Mouse (Mus musculus) cortical plate, adult 2 months (tissue): ENCODE data around the gene Tbx19. TPM values are rescaled to one million over a fixed set of nuclear protein-coding genes. Genes with fewer than 3 reads are reported as not detected.

ENCODE experiments used
- H3K27ac ChIP-seq: fragments of 200-500 bp; 2 replicates; pipeline ENCODE4 v1.5.1; 2012; ENCODE audit warnings: low read length, control low read depth, inconsistent platforms; ENCODE audit not compliant: insufficient read depth
- H3K4me1 ChIP-seq: fragments of 200-500 bp; 2 replicates; pipeline ENCODE4 v1.6.1; 2011; ENCODE audit warnings: low read length; ENCODE audit not compliant: control insufficient read depth, insufficient read depth
- H3K4me3 ChIP-seq: fragments of 200-500 bp; 2 replicates; pipeline ENCODE4 v1.5.1; 2011; ENCODE audit warnings: mild to moderate bottlenecking, low read length, control low read depth; ENCODE audit not compliant: insufficient read depth
- CTCF ChIP-seq: fragments of 200-500 bp; IDR thresholded peaks from 2 replicates; pipeline ENCODE4 v1.5.1; 2011; ENCODE audit warnings: mild to moderate bottlenecking, control low read depth, low read length; ENCODE audit not compliant: insufficient read depth; ENCODE audit errors: extremely low read depth
- POLR2A ChIP-seq: fragments of 200-500 bp; IDR thresholded peaks from 2 replicates; pipeline ENCODE4 v1.6.1; 2011; ENCODE audit warnings: mild to moderate bottlenecking, low read length, control low read depth; ENCODE audit not compliant: insufficient read depth; ENCODE audit errors: extremely low read depth
- polyA plus RNA-seq: library from polyadenylated mRNA; depleted of rRNA; stranded (reverse); fragments of >200 nt; gene quantifications from 2 replicates; pipeline ENCODE4 v1.2.3, GENCODE M21; 2012; rRNA removed

The Tbx19 gene
- polyA plus RNA-seq: 0.13 TPM in 1 of 2 replicates, not detected in the other

DNA sequence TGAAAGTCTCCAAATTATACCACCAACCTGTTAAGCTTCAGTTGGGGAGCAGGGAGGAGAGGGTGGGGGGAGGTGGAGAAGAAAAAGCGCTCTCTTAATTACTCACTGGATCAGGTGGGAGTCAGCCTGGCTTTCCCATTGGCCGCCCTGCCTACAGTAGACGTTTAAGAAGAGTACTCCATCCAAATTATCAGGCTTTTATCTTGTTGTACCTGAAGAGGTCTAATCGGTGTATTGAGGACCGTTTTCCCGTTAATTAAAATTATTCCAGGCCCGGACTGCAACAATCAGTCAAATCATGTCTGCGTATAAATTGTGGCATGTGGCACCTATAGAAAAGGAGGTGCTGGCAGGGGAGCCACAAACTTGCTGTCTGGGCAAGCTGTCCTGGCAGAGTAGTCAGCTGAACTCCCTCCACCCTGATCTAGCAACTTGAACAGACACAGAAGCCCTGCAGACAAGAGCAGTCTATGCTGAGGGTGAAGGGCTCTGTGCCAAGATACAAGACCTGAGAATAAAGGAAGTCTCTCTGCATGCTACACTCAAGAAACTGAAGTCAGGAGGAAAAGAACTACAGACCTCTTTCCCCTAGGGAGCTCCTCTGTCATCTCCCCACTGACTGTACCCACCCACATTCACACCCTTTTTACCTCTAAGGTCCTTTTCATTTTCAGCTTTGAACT is at the start of gene Tbx19:
Gene Tbx19, minus strand, starts transcription at position 51 of the 683 bp plus-strand sequence.
- no peak for TF ChIP-seq POLR2A
- no peak for TF ChIP-seq CTCF
- Histone ChIP-seq H3K4me1 (no peaks in the 10 kb centered on the region), H3K27ac (no peak within 1 kb of the TSS), H3K4me3 (no peak within 1 kb of the TSS)

DNA sequence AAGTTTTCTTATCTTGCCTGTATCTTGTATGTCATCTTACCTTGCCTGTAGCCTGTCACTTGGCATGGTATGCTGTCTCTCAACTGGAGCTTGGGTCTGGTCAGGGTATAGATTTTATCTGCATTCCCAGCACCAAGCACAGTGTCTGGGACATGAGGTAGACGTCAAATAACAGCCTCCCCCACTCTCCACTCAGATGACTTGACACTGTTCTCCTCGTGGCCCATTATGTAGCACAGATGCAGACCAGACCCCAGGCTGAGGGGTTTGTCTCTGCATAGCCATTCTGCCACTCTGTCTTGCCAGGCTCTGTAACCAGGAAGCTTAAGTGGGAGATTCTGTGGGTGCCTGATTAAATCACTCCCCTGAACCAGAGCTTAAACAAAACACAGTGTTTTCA is 45.0 kb upstream of the Tbx19 start:
- Histone ChIP-seq H3K27ac (no peak overlapping the region), H3K4me3 (no peak overlapping the region), H3K4me1 (no peaks in the 10 kb centered on the region)
- TF ChIP-seq POLR2A: no peak
- no peak for TF ChIP-seq CTCF

DNA sequence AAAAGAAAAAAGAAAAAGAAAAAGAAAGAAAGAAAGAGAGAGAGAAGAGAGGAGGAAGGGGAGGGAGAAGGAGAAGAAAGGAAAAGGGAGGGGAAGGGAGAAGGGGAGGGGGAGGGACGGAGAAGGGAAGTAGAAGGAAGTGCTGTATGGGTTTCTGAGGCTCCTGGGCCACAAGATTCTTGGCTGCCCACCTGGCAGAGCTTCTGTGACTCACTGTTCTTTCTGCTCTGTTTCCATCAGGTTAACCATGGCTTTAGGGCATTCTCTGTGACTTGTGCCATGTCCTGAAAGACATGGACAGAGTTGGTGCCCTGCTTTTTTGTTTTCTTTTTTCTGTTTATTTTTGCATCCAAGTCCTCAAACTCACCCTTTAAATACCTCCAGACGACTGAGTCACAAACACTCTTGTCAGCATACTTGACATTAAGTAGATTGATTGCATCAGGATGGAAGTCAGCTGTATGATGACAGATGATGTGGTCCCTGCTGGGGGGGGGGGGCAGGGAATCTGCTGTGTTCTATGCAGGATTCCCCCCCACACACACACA is 43.0 kb upstream of the Tbx19 start:
- no peak overlapping the region for H3K4me3 ChIP-seq
- TF ChIP-seq POLR2A: no peak
- TF ChIP-seq CTCF: no peak

DNA sequence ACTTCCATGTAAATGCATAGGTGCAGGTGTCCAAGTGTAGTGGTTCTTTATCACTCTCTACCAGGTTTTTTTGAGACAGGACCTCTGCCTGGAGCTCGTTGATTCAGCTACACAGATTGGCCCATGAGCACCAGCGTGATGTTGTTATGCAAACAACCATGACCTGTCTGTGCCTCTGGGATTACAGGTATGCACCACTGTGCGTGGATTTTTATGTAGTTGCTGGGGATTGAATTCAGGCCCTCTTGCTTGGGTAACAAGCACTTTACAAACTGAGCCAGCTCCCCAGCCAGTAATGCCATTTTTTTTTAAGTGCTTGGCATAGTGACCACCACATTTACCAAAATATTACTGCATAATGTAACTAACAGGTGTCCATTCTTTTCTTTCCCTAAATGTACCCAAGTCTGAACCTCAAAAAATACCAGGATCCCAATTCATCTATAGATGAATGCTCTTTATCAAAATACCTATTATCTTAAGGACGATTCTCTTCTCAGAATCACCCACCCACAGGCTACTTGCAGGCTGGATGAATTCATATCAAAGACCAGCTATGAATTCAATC is 41.0 kb upstream of the Tbx19 start:
- no peak overlapping the region for H3K27ac ChIP-seq
- TF ChIP-seq CTCF: no peak
- no peak for TF ChIP-seq POLR2A
- H3K4me1 ChIP-seq: no peaks in the 10 kb centered on the region

More for the DNA sequence above, 43.0 kb upstream of the Tbx19 start:
- no peak overlapping the region for H3K27ac ChIP-seq
- no peaks in the 10 kb centered on the region for H3K4me1 ChIP-seq

DNA sequence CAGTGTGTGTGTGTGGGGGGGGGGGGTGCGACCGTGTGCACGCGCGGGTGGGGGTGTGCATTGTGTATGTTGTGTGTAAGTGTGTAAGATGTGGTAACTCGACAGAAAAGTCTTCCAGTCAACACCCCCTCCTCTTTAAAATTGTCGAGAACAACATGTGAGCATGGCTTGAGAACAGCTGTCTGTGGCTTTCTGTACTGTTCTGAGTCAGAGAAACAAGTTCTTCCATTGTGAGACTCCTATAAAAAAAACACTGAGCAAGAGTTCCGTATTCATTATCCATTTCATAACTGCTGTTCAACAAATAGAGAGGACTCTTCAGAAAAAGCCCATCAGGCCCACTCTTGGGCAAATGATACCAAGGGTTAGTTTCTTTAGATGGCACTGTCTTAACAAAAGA is 40.2 kb upstream of the Tbx19 start:
- no peak overlapping the region for H3K27ac ChIP-seq

More for the DNA sequence above, 41.0 kb upstream of the Tbx19 start:
- H3K4me3 ChIP-seq: no peak overlapping the region

DNA sequence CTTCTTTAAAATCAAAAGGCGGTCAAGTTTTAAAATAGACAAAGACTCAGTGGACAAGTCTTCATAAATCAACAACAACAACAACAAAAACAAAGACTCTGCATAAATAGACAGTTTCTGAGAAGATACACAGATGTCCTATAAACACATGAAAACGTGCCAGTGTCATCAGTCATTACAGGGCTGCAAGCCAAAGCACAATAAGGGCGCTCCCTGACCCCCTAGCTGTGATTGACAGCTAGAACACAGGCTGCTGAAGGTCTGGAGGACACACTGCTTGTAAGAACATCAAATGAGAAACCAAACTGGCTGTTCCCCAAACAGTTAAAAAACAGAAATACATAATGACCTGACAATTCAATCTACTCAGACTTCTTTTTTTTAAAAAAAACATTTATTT is 39.1 kb upstream of the Tbx19 start:
- no peak overlapping the region for H3K4me3 ChIP-seq
- peaks cover under 1% of the 10 kb centered on the region; the same call in 1 of the 2 replicates for H3K4me1 ChIP-seq
- TF ChIP-seq POLR2A (no peak), CTCF (no peak)
- H3K27ac ChIP-seq: no peak overlapping the region

More for the DNA sequence above, 40.2 kb upstream of the Tbx19 start:
- Histone ChIP-seq H3K4me3 (no peak overlapping the region), H3K4me1 (no peaks in the 10 kb centered on the region)
- TF ChIP-seq CTCF (no peak), POLR2A (no peak)

DNA sequence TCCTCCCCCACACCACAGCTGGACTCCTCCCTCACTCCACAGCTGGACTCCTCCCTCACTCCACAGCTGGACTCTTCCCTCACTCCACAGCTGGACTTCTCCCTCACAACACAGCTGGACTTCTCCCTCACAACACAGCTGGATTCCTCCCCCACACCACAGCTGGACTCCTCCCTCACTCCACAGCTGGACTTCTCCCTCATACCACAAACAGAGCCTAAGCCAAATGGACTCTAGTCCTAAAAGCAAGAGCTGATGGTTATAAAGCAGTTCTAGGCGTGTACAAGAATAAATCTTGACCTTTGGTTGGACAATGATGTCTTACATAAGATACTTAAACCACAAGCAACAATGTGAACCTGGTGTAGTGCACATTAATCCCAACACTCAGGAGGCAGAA is 38.4 kb upstream of the Tbx19 start:
- Histone ChIP-seq H3K27ac (no peak overlapping the region), H3K4me3 (no peak overlapping the region), H3K4me1 (peaks cover 2% of the 10 kb centered on the region; the same call in 1 of the 2 replicates)
- TF ChIP-seq POLR2A: no peak
- no peak for TF ChIP-seq CTCF

DNA sequence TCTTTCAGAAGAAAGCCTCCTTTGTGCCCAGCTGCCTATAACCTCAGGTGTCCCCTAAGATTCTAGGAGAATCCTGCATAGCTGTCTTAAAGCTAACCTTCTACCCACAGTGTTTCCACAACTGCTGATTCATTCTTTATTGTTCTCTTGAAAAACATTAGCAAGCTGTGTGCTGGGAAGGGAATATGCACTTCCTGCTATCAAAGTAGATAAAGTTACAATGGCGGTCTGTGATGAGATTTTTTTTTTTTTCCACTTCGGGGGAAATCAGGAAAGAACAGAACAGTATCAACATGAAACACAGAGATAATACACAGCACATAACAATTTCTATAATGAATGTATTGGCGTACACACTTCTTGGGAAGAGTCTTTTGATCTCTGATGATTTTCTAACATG is 37.3 kb upstream of the Tbx19 start:
- TF ChIP-seq CTCF (no peak), POLR2A (no peak)
- Histone ChIP-seq H3K4me1 (peaks cover 2% of the 10 kb centered on the region; the same call in 1 of the 2 replicates), H3K27ac (no peak overlapping the region), H3K4me3 (no peak overlapping the region)

DNA sequence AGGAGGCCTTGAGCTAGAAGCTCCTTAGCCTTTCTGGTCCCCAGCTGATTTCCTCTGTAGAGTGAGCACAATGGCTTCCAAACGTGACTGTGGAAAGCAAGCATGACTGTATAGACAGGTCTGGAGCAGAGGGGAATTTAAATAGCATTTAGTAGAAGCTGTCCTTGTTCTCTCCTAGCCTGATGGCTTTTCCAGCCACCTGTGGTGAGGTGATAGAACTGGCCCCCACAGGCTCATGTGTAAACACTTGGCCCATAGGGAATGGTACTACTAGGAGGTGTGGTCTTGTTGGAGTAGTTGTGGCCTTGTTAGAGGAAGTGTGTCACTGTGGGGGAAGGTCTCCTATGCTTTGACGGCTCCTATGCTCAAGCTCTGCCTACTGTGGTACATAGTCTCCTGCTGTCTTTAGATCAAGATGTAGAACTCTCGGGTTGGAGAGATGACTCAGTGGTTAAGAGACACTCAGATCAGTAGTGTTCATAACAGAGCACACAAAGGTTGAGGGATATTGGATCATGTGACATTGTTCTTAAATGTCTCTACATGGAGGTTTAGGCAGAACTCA is 34.9 kb upstream of the Tbx19 start:
- no peak overlapping the region for H3K27ac ChIP-seq
- H3K4me3 ChIP-seq: no peak overlapping the region
- peaks cover 3% of the 10 kb centered on the region; the same call in 1 of the 2 replicates for H3K4me1 ChIP-seq
- no peak for TF ChIP-seq POLR2A
- TF ChIP-seq CTCF: no peak
